Mouse (Mus musculus): ENCODE results near the gene Vmn1r47. TPM values are rescaled to one million over a fixed set of nuclear protein-coding genes. Genes with fewer than 3 reads are reported as not detected.
"Not testable (repeated sequence)": the region's sequence is repeated elsewhere in the genome, so short reads cannot be mapped to it uniquely, and the experiment has no call there.

Vmn1r47 gene
- not detected for total RNA-seq (2022)

GRCm38 (mm10) chr6:90015847-90016246, at the start of gene Vmn1r47:
Gene Vmn1r47, plus strand, starts transcription at chr6:90016147.
- not testable (repeated sequence) for DNase-seq (ENCODE audit: low spot score in 2 of 2)

GRCm38 (mm10) chr6:89966341-89966740, 49.6 kb upstream of the Vmn1r47 start:
- no peak for DNase-seq (ENCODE audit: low spot score in 2 of 2)

GRCm38 (mm10) chr6:89969013-89969412, 46.9 kb upstream of the Vmn1r47 start, which contains the start of gene Vmn1r46:
Gene Vmn1r46, plus strand, starts transcription at chr6:89969313.
- no peak for DNase-seq (ENCODE audit: low spot score in 2 of 2)

DNA sequence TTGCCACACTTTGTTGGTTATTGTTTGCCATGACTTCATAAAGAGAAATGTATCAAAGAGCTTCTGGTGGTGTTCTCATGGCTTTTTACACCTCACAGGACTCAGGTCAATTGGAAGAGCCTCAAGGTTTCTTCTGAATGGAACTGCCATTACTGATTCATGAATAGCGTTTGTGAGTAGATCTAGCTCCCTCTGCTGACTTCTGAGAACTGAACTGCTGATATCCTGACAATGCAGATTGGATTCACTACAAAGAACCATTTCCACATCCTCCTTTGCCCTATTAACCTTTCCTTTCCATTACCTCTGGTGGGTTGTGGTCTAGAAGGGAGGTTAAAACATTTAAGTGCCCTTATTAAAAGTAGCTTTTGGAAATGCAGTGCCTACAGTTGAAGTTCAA, 30.0 kb upstream of the Vmn1r47 start:
- DNase-seq (ENCODE audit: low spot score in 2 of 2): no peak

- DNase-seq (ENCODE audit: low spot score in 2 of 2): not testable (repeated sequence)
Observed at GRCm38 (mm10) chr6:90036741-90037140, 20.8 kb downstream of the Vmn1r47 start, which contains the start of gene Vmn1r48. Gene Vmn1r48, minus strand, starts transcription at chr6:90036841.

Other genes with a start within 250 kb of the Vmn1r47 start
- gene Vmn1r42, start 139.7 kb upstream of the Vmn1r47 start, total RNA-seq (2022): not detected
- gene Vmn1r43, start 139.7 kb upstream of the Vmn1r47 start, total RNA-seq (2022): not detected
- not detected for gene Vmn1r44, start 132.5 kb upstream of the Vmn1r47 start, total RNA-seq (2022)
- not detected for gene Vmn1r45, start 75.5 kb upstream of the Vmn1r47 start, total RNA-seq (2022)
- not detected for gene Vmn1r46, start 46.8 kb upstream of the Vmn1r47 start, total RNA-seq (2022)
- not detected for gene Vmn1r48, start 20.7 kb downstream of the Vmn1r47 start, total RNA-seq (2022)
- not detected for gene Vmn1r49, start 62.4 kb downstream of the Vmn1r47 start, total RNA-seq (2022)
- gene Vmn1r50, start 85.3 kb downstream of the Vmn1r47 start, total RNA-seq (2022): not detected
- not detected for gene Vmn1r51, start 106.4 kb downstream of the Vmn1r47 start, total RNA-seq (2022)
- not detected for gene Vmn1r52, start 158.7 kb downstream of the Vmn1r47 start, total RNA-seq (2022)
- not detected for gene V1ra8, start 186.6 kb downstream of the Vmn1r47 start, total RNA-seq (2022)
- gene Vmn1r53, start 208.3 kb downstream of the Vmn1r47 start, total RNA-seq (2022): not detected
- not detected for gene Vmn1r54, start 230.2 kb downstream of the Vmn1r47 start, total RNA-seq (2022)